Mouse (Mus musculus): ENCODE measurements around the gene Srgap3. TPM values are rescaled to one million over a fixed set of nuclear protein-coding genes. Genes with fewer than 3 reads are reported as not detected.

Gene Srgap3
- polyA plus RNA-seq, 2 experiments: 8.4 to 14.3 TPM

- H3K36me3 ChIP-seq (ENCODE audit: control insufficient read depth, insufficient read depth, low read length): no peaks in the 10 kb centered on the region
Observed at GRCm38 (mm10) chr6:112798378-112798777, 148.7 kb downstream of the Srgap3 start.

GRCm38 (mm10) chr6:112796607-112797006 lies 150.5 kb downstream of the Srgap3 start:
- H3K4me3 ChIP-seq (replicated peaks; ENCODE audit: low read length): no peak overlapping the region
- no peak overlapping the region for H3K4me2 ChIP-seq (replicated peaks; ENCODE audit: low read depth, low read length, severe bottlenecking)
- no peak overlapping the region for H3K9ac ChIP-seq (ENCODE audit: low read depth, low read length, severe bottlenecking)
- no peak for ATAC-seq (ENCODE audit: low FRiP score, low read depth)
- H3K27ac ChIP-seq (replicated peaks; ENCODE audit: low read depth, low read length): no peak overlapping the region
- no peak for DNase-seq (ENCODE audit: low spot score)
- no peaks in the 10 kb centered on the region for H3K27me3 ChIP-seq (ENCODE audit: control insufficient read depth, insufficient read depth, low read length)
- H3K9me3 ChIP-seq (ENCODE audit: control insufficient read depth, low read length): no peaks in the 10 kb centered on the region
- no peaks in the 10 kb centered on the region; the same call in 1 of the 2 replicates for H3K36me3 ChIP-seq (ENCODE audit: control insufficient read depth, insufficient read depth, low read length)
- no peak for TF ChIP-seq POLR2A (IDR thresholded peaks at IDR 0.05; ENCODE audit: borderline replicate concordance, extremely low read depth, insufficient read depth, insufficient read length)
- WGBS: 59% methylated on average over 2 of the region's 2 CpGs
- H3K4me1 ChIP-seq (ENCODE audit: control insufficient read depth, insufficient read depth, low read length): no peaks in the 10 kb centered on the region

More at GRCm38 (mm10) chr6:112798378-112798777, 148.7 kb downstream of the Srgap3 start:
- Histone ChIP-seq H3K4me2 (replicated peaks; ENCODE audit: low read depth, low read length, severe bottlenecking) (no peak overlapping the region), H3K27ac (replicated peaks; ENCODE audit: low read depth, low read length) (no peak overlapping the region), H3K4me1 (ENCODE audit: control insufficient read depth, insufficient read depth, low read length) (no peaks in the 10 kb centered on the region), H3K9me3 (ENCODE audit: control insufficient read depth, low read length) (no peaks in the 10 kb centered on the region), H3K27me3 (ENCODE audit: control insufficient read depth, insufficient read depth, low read length) (no peaks in the 10 kb centered on the region), H3K9ac (ENCODE audit: low read depth, low read length, severe bottlenecking) (no peak overlapping the region), H3K4me3 (replicated peaks; ENCODE audit: low read length) (no peak overlapping the region)
- 85% methylated on average over 5 of the region's 5 CpGs for WGBS
- no peak for ATAC-seq (ENCODE audit: low FRiP score, low read depth)
- no peak for TF ChIP-seq POLR2A (IDR thresholded peaks at IDR 0.05; ENCODE audit: borderline replicate concordance, extremely low read depth, insufficient read depth, insufficient read length)
- no peak for DNase-seq (ENCODE audit: low spot score)

DNA sequence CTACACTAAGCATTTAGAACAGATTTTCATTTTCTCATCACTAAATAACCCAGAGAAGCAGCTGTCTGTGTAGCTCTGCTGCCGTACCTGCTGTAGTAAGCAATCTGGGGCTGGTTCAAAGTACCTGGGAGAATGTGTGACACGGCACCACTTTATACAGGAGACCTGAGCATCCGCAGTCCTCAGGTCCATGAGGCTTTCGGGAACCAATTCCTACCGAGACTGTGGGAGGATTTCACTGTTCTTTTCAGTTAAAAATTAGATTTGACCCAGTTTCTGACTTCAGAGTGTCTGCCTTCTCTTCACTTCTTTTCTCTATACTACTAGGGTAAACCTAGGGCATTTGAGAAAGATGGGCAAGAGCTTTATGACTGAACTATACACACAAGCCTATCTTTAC lies 153.2 kb downstream of the Srgap3 start:
- Histone ChIP-seq H3K27ac (replicated peaks; ENCODE audit: low read depth, low read length) (no peak overlapping the region), H3K9me3 (ENCODE audit: control insufficient read depth, low read length) (no peaks in the 10 kb centered on the region), H3K36me3 (ENCODE audit: control insufficient read depth, insufficient read depth, low read length) (no peaks in the 10 kb centered on the region; the same call in 1 of the 2 replicates), H3K4me2 (replicated peaks; ENCODE audit: low read depth, low read length, severe bottlenecking) (no peak overlapping the region), H3K27me3 (ENCODE audit: control insufficient read depth, insufficient read depth, low read length) (no peaks in the 10 kb centered on the region), H3K4me3 (replicated peaks; ENCODE audit: low read length) (no peak overlapping the region), H3K9ac (ENCODE audit: low read depth, low read length, severe bottlenecking) (no peak overlapping the region), H3K4me1 (ENCODE audit: control insufficient read depth, insufficient read depth, low read length) (no peaks in the 10 kb centered on the region)
- DNase-seq (ENCODE audit: low spot score) (no peak), ATAC-seq (ENCODE audit: low FRiP score, low read depth) (no peak)
- TF ChIP-seq POLR2A (IDR thresholded peaks at IDR 0.05; ENCODE audit: borderline replicate concordance, extremely low read depth, insufficient read depth, insufficient read length): no peak
- 95% methylated on average over 5 of the region's 5 CpGs for WGBS

GRCm38 (mm10) chr6:112789901-112790300 lies 157.2 kb downstream of the Srgap3 start:
- ATAC-seq (ENCODE audit: low FRiP score, low read depth): no peak
- WGBS: 72% methylated on average over 6 of the region's 6 CpGs
- no peaks in the 10 kb centered on the region for H3K4me1 ChIP-seq (ENCODE audit: control insufficient read depth, insufficient read depth, low read length)
- H3K9ac ChIP-seq (ENCODE audit: low read depth, low read length, severe bottlenecking): no peak overlapping the region
- no peaks in the 10 kb centered on the region for H3K27me3 ChIP-seq (ENCODE audit: control insufficient read depth, insufficient read depth, low read length)
- H3K9me3 ChIP-seq (ENCODE audit: control insufficient read depth, low read length): no peaks in the 10 kb centered on the region
- no peaks in the 10 kb centered on the region; the same call in 1 of the 2 replicates for H3K36me3 ChIP-seq (ENCODE audit: control insufficient read depth, insufficient read depth, low read length)
- H3K4me3 ChIP-seq (replicated peaks; ENCODE audit: low read length): no peak overlapping the region
- no peak overlapping the region for H3K27ac ChIP-seq (replicated peaks; ENCODE audit: low read depth, low read length)
- no peak for TF ChIP-seq POLR2A (IDR thresholded peaks at IDR 0.05; ENCODE audit: borderline replicate concordance, extremely low read depth, insufficient read depth, insufficient read length)
- no peak for DNase-seq (ENCODE audit: low spot score)
- no peak overlapping the region for H3K4me2 ChIP-seq (replicated peaks; ENCODE audit: low read depth, low read length, severe bottlenecking)

- 47% methylated on average over 10 of the region's 10 CpGs for WGBS
- H3K27me3 ChIP-seq (ENCODE audit: control insufficient read depth, insufficient read depth, low read length): no peaks in the 10 kb centered on the region
- H3K27ac ChIP-seq (replicated peaks; ENCODE audit: low read depth, low read length): no peak overlapping the region
- no peaks in the 10 kb centered on the region for H3K9me3 ChIP-seq (ENCODE audit: control insufficient read depth, low read length)
- no peaks in the 10 kb centered on the region; the same call in 1 of the 2 replicates for H3K36me3 ChIP-seq (ENCODE audit: control insufficient read depth, insufficient read depth, low read length)
- no peak for DNase-seq (ENCODE audit: low spot score)
- TF ChIP-seq POLR2A (IDR thresholded peaks at IDR 0.05; ENCODE audit: borderline replicate concordance, extremely low read depth, insufficient read depth, insufficient read length): no peak
- H3K9ac ChIP-seq (ENCODE audit: low read depth, low read length, severe bottlenecking): no peak overlapping the region
- H3K4me3 ChIP-seq (replicated peaks; ENCODE audit: low read length): no peak overlapping the region
- H3K4me2 ChIP-seq (replicated peaks; ENCODE audit: low read depth, low read length, severe bottlenecking): no peak overlapping the region
- no peak for ATAC-seq (ENCODE audit: low FRiP score, low read depth)
- no peaks in the 10 kb centered on the region for H3K4me1 ChIP-seq (ENCODE audit: control insufficient read depth, insufficient read depth, low read length)
Observed at GRCm38 (mm10) chr6:112788617-112789016, 158.4 kb downstream of the Srgap3 start.

DNA sequence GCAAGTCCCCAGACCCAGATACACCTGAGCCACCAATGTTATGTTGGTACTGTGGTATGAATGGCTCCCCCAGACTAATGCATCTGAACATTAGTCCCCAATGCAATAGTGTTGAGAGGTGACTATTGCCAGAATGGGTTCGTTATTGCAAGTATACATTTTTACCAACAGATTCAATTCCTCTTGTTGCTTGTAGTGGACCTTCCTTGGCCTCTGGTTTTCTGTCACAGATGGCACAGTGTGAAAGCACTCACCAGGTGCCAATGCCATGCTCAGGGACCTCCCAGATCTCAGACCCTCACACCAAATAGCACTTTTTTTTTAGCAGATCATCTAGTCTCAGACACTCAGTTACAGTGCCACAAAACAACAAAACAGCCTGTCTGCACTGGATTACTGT lies 158.9 kb downstream of the Srgap3 start:
- WGBS: 81% methylated on average over 1 of the region's 1 CpGs
- no peaks in the 10 kb centered on the region for H3K4me1 ChIP-seq (ENCODE audit: control insufficient read depth, insufficient read depth, low read length)
- no peak overlapping the region for H3K9ac ChIP-seq (ENCODE audit: low read depth, low read length, severe bottlenecking)
- H3K4me2 ChIP-seq (replicated peaks; ENCODE audit: low read depth, low read length, severe bottlenecking): no peak overlapping the region
- no peaks in the 10 kb centered on the region for H3K27me3 ChIP-seq (ENCODE audit: control insufficient read depth, insufficient read depth, low read length)
- H3K4me3 ChIP-seq (replicated peaks; ENCODE audit: low read length): no peak overlapping the region
- no peaks in the 10 kb centered on the region for H3K9me3 ChIP-seq (ENCODE audit: control insufficient read depth, low read length)
- TF ChIP-seq POLR2A (IDR thresholded peaks at IDR 0.05; ENCODE audit: borderline replicate concordance, extremely low read depth, insufficient read depth, insufficient read length): no peak
- ATAC-seq (ENCODE audit: low FRiP score, low read depth) (no peak), DNase-seq (ENCODE audit: low spot score) (no peak)
- H3K36me3 ChIP-seq (ENCODE audit: control insufficient read depth, insufficient read depth, low read length): no peaks in the 10 kb centered on the region; the same call in 1 of the 2 replicates
- no peak overlapping the region for H3K27ac ChIP-seq (replicated peaks; ENCODE audit: low read depth, low read length)
